Mouse (Mus musculus): Measurements from ENCODE around the gene Dbx2. TPM values are rescaled to one million over a fixed set of nuclear protein-coding genes. Genes with fewer than 3 reads are reported as not detected.

Dbx2 gene
- total and polyA plus RNA-seq, 3 experiments, result 0.14 to 1.1 (median 0.16) TPM

- no peak for ATAC-seq (ENCODE audit: extremely low read depth, insufficient number of reproducible peaks, low FRiP score, poor library complexity, severe bottlenecking)
- H3K27me3 ChIP-seq (ENCODE audit: insufficient read depth, low read length), result no peaks in the 10 kb centered on the region
- TF ChIP-seq POLR2AphosphoS5 (IDR thresholded peaks at IDR 0.05; ENCODE audit: insufficient replicate concordance, low read depth, low read length), result no peak
- TF ChIP-seq TAL1 (conservative IDR thresholded peaks at IDR 0.05; ENCODE audit: low read depth, low read length), result no peak
- no peak for TF ChIP-seq GATA2 (IDR thresholded peaks at IDR 0.05; ENCODE audit: borderline replicate concordance, low read depth, low read length)
- TF ChIP-seq CTCF (IDR thresholded peaks at IDR 0.05; ENCODE audit: low read depth, low read length), result no peak
- no peak for TF ChIP-seq GATA1 (IDR thresholded peaks at IDR 0.05; ENCODE audit: borderline replicate concordance, low read length)
Measured at GRCm38 (mm10) chr15:95643505-95644029, 12.2 kb downstream of the Dbx2 start.

DNA sequence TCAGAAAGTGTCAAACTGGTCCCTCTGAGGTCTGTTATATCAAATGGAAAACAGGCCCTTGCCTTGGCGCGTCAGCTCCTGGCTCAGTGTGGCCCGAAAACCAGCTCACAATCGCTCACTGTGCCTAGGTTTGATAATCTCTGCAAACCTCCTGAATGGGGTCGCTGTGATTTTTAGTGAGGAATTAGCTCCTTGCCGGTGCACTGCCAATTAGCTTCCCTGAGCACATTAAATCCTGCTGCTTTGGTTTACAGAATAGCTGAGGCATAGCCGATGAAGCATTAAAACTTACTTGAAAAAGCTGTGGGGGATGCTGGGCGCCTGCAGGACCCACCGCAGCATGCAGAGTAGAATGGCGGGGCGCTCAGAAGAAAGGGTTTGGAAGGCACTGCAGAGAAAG is 15.4 kb downstream of the Dbx2 start:
- H3K9me3 ChIP-seq (replicated peaks), result no peaks in the 10 kb centered on the region
- ATAC-seq (ENCODE audit: extremely low read depth, insufficient number of reproducible peaks, low FRiP score, poor library complexity, severe bottlenecking) (no peak), DNase-seq (ENCODE audit: low spot score) (no peak)
- TF ChIP-seq GATA1 (IDR thresholded peaks at IDR 0.05; ENCODE audit: borderline replicate concordance, low read length) (no peak), GATA2 (IDR thresholded peaks at IDR 0.05; ENCODE audit: borderline replicate concordance, low read depth, low read length) (no peak), TAL1 (conservative IDR thresholded peaks at IDR 0.05; ENCODE audit: low read depth, low read length) (no peak), POLR2AphosphoS5 (IDR thresholded peaks at IDR 0.05; ENCODE audit: insufficient replicate concordance, low read depth, low read length) (no peak), CTCF (IDR thresholded peaks at IDR 0.05; ENCODE audit: low read depth, low read length) (no peak)
- no peaks in the 10 kb centered on the region for H3K4me1 ChIP-seq (ENCODE audit: insufficient read depth, low read depth, low read length)
- H3K4me3 ChIP-seq (ENCODE audit: low read depth, low read length), result no peak overlapping the region
- H3K27me3 ChIP-seq (ENCODE audit: insufficient read depth, low read length), result peaks cover 2% of the 10 kb centered on the region
- H3K36me3 ChIP-seq (replicated peaks), result no peaks in the 10 kb centered on the region

More at GRCm38 (mm10) chr15:95643505-95644029, 12.2 kb downstream of the Dbx2 start:
- no peak for DNase-seq (ENCODE audit: low spot score)
- H3K36me3 ChIP-seq (replicated peaks), result no peaks in the 10 kb centered on the region
- no peaks in the 10 kb centered on the region for H3K9me3 ChIP-seq (replicated peaks)
- H3K4me1 ChIP-seq (ENCODE audit: insufficient read depth, low read depth, low read length), result no peaks in the 10 kb centered on the region; the same call in 1 of the 2 replicates
- H3K4me3 ChIP-seq (ENCODE audit: low read depth, low read length), result no peak overlapping the region

GRCm38 (mm10) chr15:95639829-95640134 is 16.0 kb downstream of the Dbx2 start:
- Histone ChIP-seq H3K4me1 (ENCODE audit: insufficient read depth, low read depth, low read length) (no peaks in the 10 kb centered on the region), H3K4me3 (ENCODE audit: low read depth, low read length) (no peak overlapping the region), H3K9me3 (replicated peaks) (no peaks in the 10 kb centered on the region), H3K27me3 (ENCODE audit: insufficient read depth, low read length) (peaks cover 2% of the 10 kb centered on the region), H3K36me3 (replicated peaks) (no peaks in the 10 kb centered on the region)
- ATAC-seq (ENCODE audit: extremely low read depth, insufficient number of reproducible peaks, low FRiP score, poor library complexity, severe bottlenecking), result no peak
- DNase-seq (ENCODE audit: low spot score), result no peak
- TF ChIP-seq GATA1 (IDR thresholded peaks at IDR 0.05; ENCODE audit: borderline replicate concordance, low read length) (no peak), CTCF (IDR thresholded peaks at IDR 0.05; ENCODE audit: low read depth, low read length) (no peak), TAL1 (conservative IDR thresholded peaks at IDR 0.05; ENCODE audit: low read depth, low read length) (no peak), POLR2AphosphoS5 (IDR thresholded peaks at IDR 0.05; ENCODE audit: insufficient replicate concordance, low read depth, low read length) (no peak), GATA2 (IDR thresholded peaks at IDR 0.05; ENCODE audit: borderline replicate concordance, low read depth, low read length) (no peak)

DNA sequence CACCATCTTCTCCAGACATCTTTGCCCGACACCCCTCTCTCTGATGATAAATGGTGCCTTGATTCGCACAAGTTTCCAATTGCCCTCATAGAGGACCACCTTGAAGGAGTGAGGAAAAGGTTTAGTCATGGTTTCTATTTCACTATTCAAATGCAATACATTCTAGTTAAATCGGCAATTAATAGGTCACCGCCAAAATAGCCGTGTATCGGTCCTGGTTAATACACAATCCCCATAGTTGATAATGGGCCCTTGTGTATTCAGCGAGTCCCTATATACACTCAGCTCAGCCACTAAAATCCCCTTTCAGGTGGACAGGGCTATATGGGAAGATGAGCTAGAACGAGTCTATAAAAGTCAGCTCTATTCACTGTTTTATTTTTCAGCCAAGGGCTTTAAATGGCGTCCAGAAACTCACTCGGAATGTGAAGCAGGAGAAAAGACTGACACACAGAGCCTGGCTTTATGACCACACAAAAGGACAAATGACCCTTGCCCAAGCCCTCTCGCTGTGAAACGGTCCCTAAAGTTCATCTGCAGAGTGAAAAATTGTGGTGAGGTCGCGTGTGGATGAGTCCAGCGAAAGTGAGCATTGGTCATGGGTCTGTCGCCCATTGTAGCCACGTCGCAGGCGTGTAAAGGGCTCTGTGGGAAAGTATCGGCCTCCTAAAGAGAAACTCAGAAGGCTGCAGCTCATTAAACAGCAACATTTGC is 16.5 kb downstream of the Dbx2 start:
- no peak for DNase-seq (ENCODE audit: low spot score)
- Histone ChIP-seq H3K36me3 (replicated peaks) (no peaks in the 10 kb centered on the region), H3K4me3 (ENCODE audit: low read depth, low read length) (no peak overlapping the region), H3K9me3 (replicated peaks) (no peaks in the 10 kb centered on the region), H3K4me1 (ENCODE audit: insufficient read depth, low read depth, low read length) (no peaks in the 10 kb centered on the region), H3K27me3 (ENCODE audit: insufficient read depth, low read length) (peaks cover 2% of the 10 kb centered on the region)
- TF ChIP-seq GATA1 (IDR thresholded peaks at IDR 0.05; ENCODE audit: borderline replicate concordance, low read length) (no peak), CTCF (IDR thresholded peaks at IDR 0.05; ENCODE audit: low read depth, low read length) (no peak)
- no peak for ATAC-seq (ENCODE audit: extremely low read depth, insufficient number of reproducible peaks, low FRiP score, poor library complexity, severe bottlenecking)

- Histone ChIP-seq H3K36me3 (replicated peaks) (no peaks in the 10 kb centered on the region), H3K4me3 (ENCODE audit: low read depth, low read length) (no peak overlapping the region), H3K4me1 (ENCODE audit: insufficient read depth, low read depth, low read length) (no peaks in the 10 kb centered on the region), H3K9me3 (replicated peaks) (no peaks in the 10 kb centered on the region), H3K27me3 (ENCODE audit: insufficient read depth, low read length) (peaks cover 3% of the 10 kb centered on the region; the same call in 1 of the 2 replicates)
- TF ChIP-seq POLR2AphosphoS5 (IDR thresholded peaks at IDR 0.05; ENCODE audit: insufficient replicate concordance, low read depth, low read length), result no peak
- TF ChIP-seq GATA1 (IDR thresholded peaks at IDR 0.05; ENCODE audit: borderline replicate concordance, low read length), result no peak
- TF ChIP-seq TAL1 (conservative IDR thresholded peaks at IDR 0.05; ENCODE audit: low read depth, low read length), result no peak
- no peak for TF ChIP-seq GATA2 (IDR thresholded peaks at IDR 0.05; ENCODE audit: borderline replicate concordance, low read depth, low read length)
- TF ChIP-seq CTCF (IDR thresholded peaks at IDR 0.05; ENCODE audit: low read depth, low read length), result no peak
- ATAC-seq (ENCODE audit: extremely low read depth, insufficient number of reproducible peaks, low FRiP score, poor library complexity, severe bottlenecking) (no peak), DNase-seq (ENCODE audit: low spot score) (no peak)
Measured at GRCm38 (mm10) chr15:95624396-95624795, 31.4 kb downstream of the Dbx2 start.

DNA sequence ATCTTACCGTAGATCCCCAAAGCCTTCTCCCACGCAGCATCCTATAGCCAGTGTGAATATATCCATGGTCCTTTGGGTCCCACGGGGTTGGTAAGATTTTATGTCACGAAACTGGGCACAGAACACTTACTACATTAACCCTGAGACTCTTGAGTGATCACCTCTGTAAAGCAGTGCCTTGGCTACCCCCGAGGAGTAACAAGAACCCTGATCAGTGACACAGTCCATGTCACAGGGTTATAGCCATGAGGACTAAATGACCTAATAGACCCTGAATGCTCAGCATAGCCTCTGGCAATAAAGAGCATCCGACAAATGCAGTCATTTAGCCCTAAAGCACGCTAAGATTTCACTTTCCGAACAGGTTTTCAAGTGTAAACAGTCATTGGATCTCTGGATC is 33.0 kb downstream of the Dbx2 start:
- no peaks in the 10 kb centered on the region for H3K36me3 ChIP-seq (replicated peaks)
- TF ChIP-seq GATA1 (IDR thresholded peaks at IDR 0.05; ENCODE audit: borderline replicate concordance, low read length) (no peak), CTCF (IDR thresholded peaks at IDR 0.05; ENCODE audit: low read depth, low read length) (no peak), POLR2AphosphoS5 (IDR thresholded peaks at IDR 0.05; ENCODE audit: insufficient replicate concordance, low read depth, low read length) (no peak), TAL1 (conservative IDR thresholded peaks at IDR 0.05; ENCODE audit: low read depth, low read length) (no peak), GATA2 (IDR thresholded peaks at IDR 0.05; ENCODE audit: borderline replicate concordance, low read depth, low read length) (no peak)
- H3K9me3 ChIP-seq (replicated peaks), result no peaks in the 10 kb centered on the region
- no peaks in the 10 kb centered on the region for H3K4me1 ChIP-seq (ENCODE audit: insufficient read depth, low read depth, low read length)
- DNase-seq (ENCODE audit: low spot score), result no peak
- no peaks in the 10 kb centered on the region for H3K27me3 ChIP-seq (ENCODE audit: insufficient read depth, low read length)
- H3K4me3 ChIP-seq (ENCODE audit: low read depth, low read length), result no peak overlapping the region
- ATAC-seq (ENCODE audit: extremely low read depth, insufficient number of reproducible peaks, low FRiP score, poor library complexity, severe bottlenecking), result no peak

All from G1E (cell line).